7 mouse cellular contexts compared by ENCODE assay signal in genomic region chr8:129233664-129234026, GRCm38 (mm10). TPM values are rescaled to one million over a fixed set of nuclear protein-coding genes. Genes with fewer than 3 reads are reported as not detected.
DNase-seq lines count a peak whose midpoint lies in the region; ATAC-seq and TF ChIP-seq lines count a peak whose summit lies in the region.

No protein-coding gene starts in this region.

- no peaks in the 10 kb centered on the region for H3K36me3 ChIP-seq in lung, postnatal 0 days (ENCODE audit: insufficient read depth, low read length)
- no peaks in the 10 kb centered on the region for H3K36me3 ChIP-seq in limb, embryonic 12.5 days
- H3K36me3 ChIP-seq in stomach, embryonic 14.5 days (ENCODE audit: control insufficient read depth, insufficient read depth, low read length) = no peaks in the 10 kb centered on the region

- peak overlapping the region; percentile 61 for H3K4me2 ChIP-seq in lung, postnatal 0 days (replicated peaks; ENCODE audit: low read depth, low read length)
- H3K4me2 ChIP-seq in limb, embryonic 12.5 days = peak overlapping the region; percentile 62
- peak overlapping the region; percentile 59 for H3K4me2 ChIP-seq in stomach, embryonic 14.5 days (replicated peaks; ENCODE audit: low read depth, low read length)

- no peak for DNase-seq in lung, postnatal 0 days (ENCODE audit: low spot score)
- DNase-seq in lung, postnatal 36 days = no peak
- no peak for DNase-seq in adipocyte (ENCODE audit: low spot score)
- DNase-seq in layer of hippocampus, adult 9-10 months (ENCODE audit: low spot score) = no peak

- no peak for ATAC-seq in lung, postnatal 0 days
- ATAC-seq in erythroid progenitor cell, adult 5-6 weeks (replicated peaks; ENCODE audit: low FRiP score, poor library complexity, severe bottlenecking) = peak; percentile 22
- no peak for ATAC-seq in limb, embryonic 12.5 days (ENCODE audit: insufficient number of reproducible peaks, insufficient read depth, low FRiP score, low TSS enrichment, low read depth)
- ATAC-seq in stomach, embryonic 14.5 days (ENCODE audit: insufficient number of reproducible peaks, insufficient read depth, low FRiP score, low read depth) = no peak

- no peak for TF ChIP-seq EP300 in lung, postnatal 0 days (IDR thresholded peaks at IDR 0.05)

- no peaks in the 10 kb centered on the region; the same call in 1 of the 2 replicates for H3K4me1 ChIP-seq in lung, postnatal 0 days (ENCODE audit: insufficient read depth, low read depth, low read length)
- peaks cover 11% of the 10 kb centered on the region for H3K4me1 ChIP-seq in limb, embryonic 12.5 days (replicated peaks)
- H3K4me1 ChIP-seq in stomach, embryonic 14.5 days (ENCODE audit: control insufficient read depth, insufficient read depth, low read length) = peaks cover 5% of the 10 kb centered on the region; the same call in 1 of the 2 replicates

- no peak for TF ChIP-seq CTCF in lung, postnatal 0 days (IDR thresholded peaks at IDR 0.05)

- peak overlapping the region; percentile 52 for H3K9ac ChIP-seq in lung, postnatal 0 days (replicated peaks; ENCODE audit: low read depth)
- H3K9ac ChIP-seq in limb, embryonic 12.5 days (replicated peaks) = peak overlapping the region; percentile 71
- H3K9ac ChIP-seq in stomach, embryonic 14.5 days (replicated peaks; ENCODE audit: low read depth, low read length) = peak overlapping the region; percentile 52; the same call in 1 of the 2 replicates

- WGBS in lung, postnatal 0 days = 2% methylated on average over 9 of the region's 9 CpGs
- WGBS in limb, embryonic 12.5 days = 3% methylated on average over 9 of the region's 9 CpGs
- 2% methylated on average over 9 of the region's 9 CpGs for WGBS in stomach, embryonic 14.5 days

- peak overlapping the region; percentile 54 for H3K4me3 ChIP-seq in lung, postnatal 0 days (ENCODE audit: low read depth, low read length)
- H3K4me3 ChIP-seq in limb, embryonic 12.5 days (replicated peaks) = peak overlapping the region; percentile 62
- H3K4me3 ChIP-seq in stomach, embryonic 14.5 days (ENCODE audit: low read depth, low read length) = peak overlapping the region; percentile 55

- H3K27ac ChIP-seq in lung, postnatal 0 days (ENCODE audit: low read length) = peak overlapping the region; percentile 90
- H3K27ac ChIP-seq in limb, embryonic 12.5 days = peak overlapping the region; percentile 94
- peak overlapping the region; percentile 90; the same call in 1 of the 2 replicates for H3K27ac ChIP-seq in stomach, embryonic 14.5 days (ENCODE audit: low read length)

- no peaks in the 10 kb centered on the region for H3K27me3 ChIP-seq in lung, postnatal 0 days (replicated peaks; ENCODE audit: insufficient read depth, low read length)
- H3K27me3 ChIP-seq in limb, embryonic 12.5 days = no peaks in the 10 kb centered on the region
- H3K27me3 ChIP-seq in stomach, embryonic 14.5 days (ENCODE audit: control insufficient read depth, insufficient read depth, low read length) = no peaks in the 10 kb centered on the region

- no peaks in the 10 kb centered on the region for H3K9me3 ChIP-seq in lung, postnatal 0 days (ENCODE audit: low read length)
- H3K9me3 ChIP-seq in limb, embryonic 12.5 days = no peaks in the 10 kb centered on the region
- no peaks in the 10 kb centered on the region for H3K9me3 ChIP-seq in stomach, embryonic 14.5 days (ENCODE audit: control insufficient read depth, low read depth, low read length)

RNA-seq across cellular contexts. Expression of gene 2610044O15Rik8, which starts 0.6 kb away (rescaled TPM):
- polyA plus RNA-seq in lung, postnatal 0 days (2015; fragmentation: Nextera tagmentation; extraction: Ambion mirVana) = 20.6 and 21.8 TPM in 2 replicates
- total RNA-seq in erythroid progenitor cell, adult 5-6 weeks (2015; ENCODE audit: low replicate concordance) = 2.9 and 4.2 TPM in 2 replicates
- total RNA-seq in erythroid progenitor cell, adult 5-6 weeks (2017; ENCODE audit: low replicate concordance) = 0.68 and 3.7 TPM in 2 replicates
- 23.9 and 28.3 TPM in 2 replicates for polyA plus RNA-seq in limb, embryonic 12.5 days (2016; fragmentation: Nextera tagmentation; extraction: Ambion mirVana)
- polyA plus RNA-seq in stomach, embryonic 14.5 days (2014; fragmentation: Nextera tagmentation; extraction: Ambion mirVana) = 30.8 and 31.8 TPM in 2 replicates
